Mouse (Mus musculus) stomach, postnatal 0 days (tissue): ENCODE results near the gene Pou1f1.

ENCODE experiments used
- CTCF ChIP-seq: IDR thresholded peaks from 2 replicates; pipeline ENCODE4 v1.5.1; 2016; ENCODE audit warnings: antibody characterized with exemption, low read depth, mild to moderate bottlenecking, moderate library complexity
- EP300 ChIP-seq: optimal IDR thresholded peaks from 2 replicates; pipeline ENCODE3; 2016; ENCODE audit warnings: antibody characterized with exemption

DNA sequence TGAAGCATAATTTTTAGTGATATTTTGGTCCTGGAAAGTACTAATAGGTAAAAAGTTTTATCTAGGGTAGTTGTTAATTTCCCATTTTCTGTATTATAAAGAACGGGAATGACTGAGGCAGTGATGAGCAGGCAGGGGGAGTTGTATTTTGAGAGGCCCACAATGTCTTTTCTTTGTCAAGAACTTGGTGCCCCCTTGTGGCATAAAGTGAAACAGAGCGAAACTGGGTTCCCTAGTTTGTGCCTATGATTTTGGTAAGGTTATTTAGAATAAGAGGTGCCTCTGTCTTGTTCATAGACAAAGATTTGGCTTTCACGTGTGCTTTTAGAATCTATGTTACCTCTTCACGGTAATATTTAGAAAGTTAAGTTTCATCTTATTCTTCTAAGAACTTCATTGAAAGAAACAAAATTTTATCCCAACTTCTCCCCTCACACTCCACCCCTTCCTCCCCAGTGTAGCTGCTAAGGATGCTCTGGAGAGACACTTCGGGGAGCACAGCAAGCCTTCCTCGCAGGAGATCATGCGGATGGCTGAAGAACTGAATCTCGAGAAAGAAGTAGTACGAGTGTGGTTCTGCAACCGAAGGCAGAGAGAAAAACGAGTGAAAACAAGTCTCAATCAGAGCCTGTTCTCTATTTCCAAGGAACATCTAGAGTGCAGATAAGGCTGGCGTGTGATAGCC, 13.1 kb downstream of the Pou1f1 start:
- TF ChIP-seq CTCF, result peak; percentile 76
- no peak for TF ChIP-seq EP300
